Mouse (Mus musculus): ENCODE data around the gene Zbed6.

Zbed6 gene

GRCm38 (mm10) chr1:133663427-133663826 lies 2.7 kb upstream of the Zbed6 start:
- DNase-seq (ENCODE audit: low read depth, low spot score) = peak; percentile 22

- DNase-seq (ENCODE audit: low read depth, low spot score) = no peak
Observed at GRCm38 (mm10) chr1:133662941-133663340, 2.3 kb upstream of the Zbed6 start.

- DNase-seq (ENCODE audit: low read depth, low spot score) = peak; percentile 98
Observed at GRCm38 (mm10) chr1:133661203-133661933, 683 bp upstream of the Zbed6 start, which contains the start of gene Gm38394. Gene Gm38394, minus strand, starts transcription at chr1:133661318.

GRCm38 (mm10) chr1:133658878-133659277 lies 1.8 kb downstream of the Zbed6 start:
- no peak for DNase-seq (ENCODE audit: low read depth, low spot score)

GRCm38 (mm10) chr1:133656811-133657210 lies 3.9 kb downstream of the Zbed6 start:
- DNase-seq (ENCODE audit: low read depth, low spot score) = peak; percentile 55

GRCm38 (mm10) chr1:133653033-133653432 lies 7.7 kb downstream of the Zbed6 start:
- no peak for DNase-seq (ENCODE audit: low read depth, low spot score)

GRCm38 (mm10) chr1:133650288-133651055 lies 10.2 kb downstream of the Zbed6 start:
- DNase-seq (ENCODE audit: low read depth, low spot score) = no peak

- no peak for DNase-seq (ENCODE audit: low read depth, low spot score)
Observed at GRCm38 (mm10) chr1:133645652-133646051, 15.0 kb downstream of the Zbed6 start.

- DNase-seq (ENCODE audit: low read depth, low spot score) = no peak
Observed at GRCm38 (mm10) chr1:133641163-133641562, 19.5 kb downstream of the Zbed6 start.

GRCm38 (mm10) chr1:133638517-133638916 lies 22.2 kb downstream of the Zbed6 start:
- no peak for DNase-seq (ENCODE audit: low read depth, low spot score)

- DNase-seq (ENCODE audit: low read depth, low spot score) = no peak
Observed at GRCm38 (mm10) chr1:133632168-133632567, 28.5 kb downstream of the Zbed6 start.

GRCm38 (mm10) chr1:133625052-133625451 lies 35.6 kb downstream of the Zbed6 start:
- DNase-seq (ENCODE audit: low read depth, low spot score) = no peak

- no peak for DNase-seq (ENCODE audit: low read depth, low spot score)
Observed at GRCm38 (mm10) chr1:133618311-133618710, 42.4 kb downstream of the Zbed6 start.

- DNase-seq (ENCODE audit: low read depth, low spot score) = no peak
Observed at GRCm38 (mm10) chr1:133617908-133618307, 42.8 kb downstream of the Zbed6 start.

- DNase-seq (ENCODE audit: low read depth, low spot score) = peak; percentile 59
Observed at GRCm38 (mm10) chr1:133613817-133614216, 46.9 kb downstream of the Zbed6 start.

- DNase-seq (ENCODE audit: low read depth, low spot score) = no peak
Observed at GRCm38 (mm10) chr1:133611436-133611835, 49.2 kb downstream of the Zbed6 start.

- no peak for DNase-seq (ENCODE audit: low read depth, low spot score)
Observed at GRCm38 (mm10) chr1:133610601-133611000, 50.1 kb downstream of the Zbed6 start.

- peak; percentile 99 for DNase-seq (ENCODE audit: low read depth, low spot score)
Observed at GRCm38 (mm10) chr1:133609771-133610502, 50.7 kb downstream of the Zbed6 start, which contains the start of gene Snrpe. Gene Snrpe, minus strand, starts transcription at chr1:133610291.
